Mouse (Mus musculus): ENCODE data around the gene Rprml.
"Not testable (repeated sequence)": the region's sequence is repeated elsewhere in the genome, so short reads cannot be mapped to it uniquely, and the experiment has no call there.

The Rprml gene

GRCm38 (mm10) chr11:103663119-103663518, 13.7 kb downstream of the Rprml start:
- no peak for DNase-seq (ENCODE audit: low spot score)

- DNase-seq (ENCODE audit: low spot score), result no peak
Observed at GRCm38 (mm10) chr11:103665695-103666094, 16.3 kb downstream of the Rprml start.

- DNase-seq (ENCODE audit: low spot score), result no peak
Observed at GRCm38 (mm10) chr11:103666181-103666906, 17.0 kb downstream of the Rprml start.

GRCm38 (mm10) chr11:103666907-103667426, 17.6 kb downstream of the Rprml start:
- no peak for DNase-seq (ENCODE audit: low spot score)

GRCm38 (mm10) chr11:103675556-103675955, 26.2 kb downstream of the Rprml start:
- peak; percentile 26 for DNase-seq (ENCODE audit: low spot score)

- not testable (repeated sequence) for DNase-seq (ENCODE audit: low spot score)
Observed at GRCm38 (mm10) chr11:103677042-103677441, 27.7 kb downstream of the Rprml start.

GRCm38 (mm10) chr11:103683667-103684334, 34.4 kb downstream of the Rprml start:
- no peak for DNase-seq (ENCODE audit: low spot score)

- DNase-seq (ENCODE audit: low spot score), result no peak
Observed at GRCm38 (mm10) chr11:103685261-103685736, 35.9 kb downstream of the Rprml start.

- DNase-seq (ENCODE audit: low spot score), result no peak
Observed at GRCm38 (mm10) chr11:103686706-103687105, 37.3 kb downstream of the Rprml start.

GRCm38 (mm10) chr11:103688271-103688979, 39.1 kb downstream of the Rprml start:
- no peak for DNase-seq (ENCODE audit: low spot score)

GRCm38 (mm10) chr11:103688980-103689378, 39.6 kb downstream of the Rprml start:
- DNase-seq (ENCODE audit: low spot score), result no peak

GRCm38 (mm10) chr11:103691036-103691435, 41.7 kb downstream of the Rprml start:
- DNase-seq (ENCODE audit: low spot score), result no peak

GRCm38 (mm10) chr11:103693241-103693640, 43.9 kb downstream of the Rprml start:
- no peak for DNase-seq (ENCODE audit: low spot score)

- DNase-seq (ENCODE audit: low spot score), result no peak
Observed at GRCm38 (mm10) chr11:103696851-103697564, 47.6 kb downstream of the Rprml start.

GRCm38 (mm10) chr11:103697565-103698176, 48.3 kb downstream of the Rprml start, which contains the start of gene Gosr2:
TSS of gene Gosr2 (minus strand) at chr11:103697898.
- DNase-seq (ENCODE audit: low spot score), result peak; percentile 90

- DNase-seq (ENCODE audit: low spot score), result no peak
Observed at GRCm38 (mm10) chr11:103698226-103698625, 48.9 kb downstream of the Rprml start.

Data from spleen, adult 12 weeks (tissue).